Mouse (Mus musculus): Measurements from ENCODE around the gene Hmgb1.

DNA sequence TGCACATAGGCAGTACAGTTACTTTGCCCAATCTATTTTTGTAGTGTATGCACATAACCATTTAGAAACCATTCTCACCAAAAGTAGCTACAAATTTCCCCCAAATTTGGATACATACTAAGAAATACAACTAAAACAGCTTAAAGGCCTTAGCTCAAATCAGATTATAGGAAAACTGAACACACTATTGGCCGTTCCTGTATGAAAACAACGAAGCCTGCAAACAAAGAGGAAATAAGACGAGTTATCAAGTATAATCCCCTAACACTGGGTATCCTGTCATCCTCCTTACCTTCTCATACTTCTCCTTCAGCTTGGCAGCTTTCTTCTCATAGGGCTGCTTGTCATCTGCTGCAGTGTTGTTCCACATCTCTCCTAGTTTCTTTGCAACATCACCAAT lies 134.9 kb downstream of the Hmgb1 start:
- no peak for TF ChIP-seq CTCF (IDR thresholded peaks at IDR 0.05; ENCODE audit: extremely low read depth, insufficient read depth, insufficient read length, insufficient replicate concordance)
- TF ChIP-seq POLR2A (IDR thresholded peaks at IDR 0.05; ENCODE audit: low read depth, low read length), result no peak
